ENCODE assay signal across 15 mouse cellular contexts in the genomic region with DNA sequence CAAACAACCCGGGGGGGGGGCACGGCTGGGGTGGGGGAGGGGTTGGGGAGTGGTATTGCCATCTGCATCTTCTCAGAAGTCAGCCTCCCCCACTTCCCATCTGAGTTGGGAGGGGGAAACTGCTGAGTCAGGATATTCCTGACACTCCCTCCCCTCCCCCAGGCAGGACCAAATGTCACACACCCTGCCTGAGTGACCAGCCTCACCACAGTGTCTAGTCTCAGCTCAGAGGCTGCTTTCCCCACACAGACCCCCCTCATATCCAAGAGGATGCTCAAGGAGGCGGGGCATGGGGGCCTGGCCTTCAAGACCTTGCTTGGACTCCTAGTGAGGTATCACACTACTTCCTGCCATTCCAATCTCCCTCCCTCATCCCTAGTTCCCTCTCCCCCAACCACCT. TPM values are rescaled to one million over a fixed set of nuclear protein-coding genes. Genes with fewer than 3 reads are reported as not detected.
DNase-seq lines count a peak whose midpoint lies in the region; ATAC-seq lines count a peak whose summit lies in the region.
"Had no signal": no experiment of that assay in that cellular context is flagged by ENCODE, and none has a peak within 500 bp of the region (broad histone marks: within the 10 kb centered on the region; RNA-seq: fewer than 3 reads in every experiment).

No protein-coding gene starts in this region.

- DNase-seq in heart, embryonic 10.5 days (ENCODE audit: low spot score) = no peak
- no peak for DNase-seq in heart, adult 18-20 months
- DNase-seq in kidney, postnatal 10 days = peak; percentile 62
- no peak for DNase-seq in kidney, adult 18-20 months
- DNase-seq in midbrain, embryonic 10.5 days (ENCODE audit: low spot score) = no peak
- DNase-seq in layer of hippocampus, adult 11-12 months (ENCODE audit: low spot score) = no peak
- no peak for DNase-seq in ovary, postnatal 36 days (ENCODE audit: low spot score)
- DNase-seq: adrenal gland, postnatal 14 days; cerebellum, postnatal 36 days; heart, postnatal 14 days; lung, adult 18-20 months had no signal

- peaks cover 4% of the 10 kb centered on the region; the same call in 1 of the 2 replicates for H3K9me3 ChIP-seq in heart, embryonic 10.5 days
- H3K9me3 ChIP-seq in midbrain, embryonic 10.5 days (replicated peaks) = peaks cover 5% of the 10 kb centered on the region; the same call in 1 of the 2 replicates
- peaks cover 7% of the 10 kb centered on the region for H3K9me3 ChIP-seq in midbrain, embryonic 13.5 days
- H3K9me3 ChIP-seq: limb, embryonic 15.5 days; midbrain, embryonic 12.5 days had no signal

- H3K9ac ChIP-seq in midbrain, embryonic 13.5 days (replicated peaks) = no peak overlapping the region
- H3K9ac ChIP-seq: limb, embryonic 15.5 days; midbrain, embryonic 12.5 days had no signal

- H3K27me3 ChIP-seq in heart, embryonic 10.5 days (ENCODE audit: insufficient read depth, poor library complexity, severe bottlenecking) = peaks cover 17% of the 10 kb centered on the region; the same call in 1 of the 2 replicates
- no peaks in the 10 kb centered on the region for H3K27me3 ChIP-seq in midbrain, embryonic 10.5 days (ENCODE audit: low read depth, poor library complexity, severe bottlenecking)
- H3K27me3 ChIP-seq in midbrain, embryonic 13.5 days = no peaks in the 10 kb centered on the region
- H3K27me3 ChIP-seq: limb, embryonic 15.5 days; midbrain, embryonic 12.5 days had no signal

- no peak for ATAC-seq in midbrain, embryonic 13.5 days
- ATAC-seq: hindbrain, postnatal 0 days had no signal

- H3K4me1 ChIP-seq in heart, embryonic 10.5 days = peaks cover 37% of the 10 kb centered on the region
- peaks cover 14% of the 10 kb centered on the region for H3K4me1 ChIP-seq in midbrain, embryonic 10.5 days
- H3K4me1 ChIP-seq in midbrain, embryonic 13.5 days (replicated peaks) = 0 out of 2 replicates have a peak, but pooled peaks cover 4% of the 10 kb centered on the region

- peak overlapping the region; percentile 3; the same call in 1 of the 2 replicates for H3K4me3 ChIP-seq in heart, embryonic 10.5 days
- no peak overlapping the region for H3K4me3 ChIP-seq in midbrain, embryonic 10.5 days
- no peak overlapping the region for H3K4me3 ChIP-seq in midbrain, embryonic 13.5 days (replicated peaks)
- H3K4me3 ChIP-seq: limb, embryonic 15.5 days; midbrain, embryonic 12.5 days had no signal

- peak overlapping the region; percentile 53; the same call in 1 of the 2 replicates for H3K27ac ChIP-seq in heart, embryonic 10.5 days
- H3K27ac ChIP-seq in midbrain, embryonic 10.5 days (replicated peaks) = peak overlapping the region; percentile 59; the same call in 1 of the 2 replicates
- H3K27ac ChIP-seq in midbrain, embryonic 13.5 days = no peak overlapping the region
- H3K27ac ChIP-seq: hindbrain, postnatal 0 days; limb, embryonic 15.5 days; midbrain, embryonic 12.5 days had no signal

- H3K36me3 ChIP-seq in heart, embryonic 10.5 days = no peaks in the 10 kb centered on the region
- H3K36me3 ChIP-seq in midbrain, embryonic 10.5 days = no peaks in the 10 kb centered on the region
- no peaks in the 10 kb centered on the region for H3K36me3 ChIP-seq in midbrain, embryonic 13.5 days
- H3K36me3 ChIP-seq: limb, embryonic 15.5 days; midbrain, embryonic 12.5 days had no signal

- H3K4me2 ChIP-seq in midbrain, embryonic 13.5 days (replicated peaks) = no peak overlapping the region
- H3K4me2 ChIP-seq: limb, embryonic 15.5 days; midbrain, embryonic 12.5 days had no signal

- WGBS in heart, embryonic 10.5 days = 17% methylated on average over 3 of the region's 3 CpGs
- 38% methylated on average over 3 of the region's 3 CpGs for WGBS in midbrain, embryonic 10.5 days
- WGBS in midbrain, embryonic 13.5 days = 25% methylated on average over 3 of the region's 3 CpGs

RNA-seq across cellular contexts. Expression of a gene that starts 20.0 kb away (rescaled TPM):
- polyA plus RNA-seq in heart, embryonic 10.5 days (2016; fragmentation: Nextera tagmentation; extraction: Ambion mirVana) = 4.5 and 6.0 TPM in 2 replicates
- 100 to 1,000 TPM; 233 to 240 TPM for total RNA-seq in heart, adult 18-20 months (2021)
- polyA plus RNA-seq in midbrain, embryonic 10.5 days (2016; fragmentation: Nextera tagmentation; extraction: Ambion mirVana) = 2.1 and 2.3 TPM in 2 replicates
- polyA plus RNA-seq in midbrain, embryonic 13.5 days (2015; fragmentation: Nextera tagmentation; extraction: Ambion mirVana) = 2.7 and 3.4 TPM in 2 replicates

RNA-seq across cellular contexts. Expression of a gene that starts 58.6 kb away (rescaled TPM):
- polyA plus RNA-seq in heart, embryonic 10.5 days (2016; fragmentation: Nextera tagmentation; extraction: Ambion mirVana) = 150 and 166 TPM in 2 replicates
- 100 to 1,000 TPM; 143 to 145 TPM for total RNA-seq in heart, adult 18-20 months (2021)
- polyA plus RNA-seq in midbrain, embryonic 10.5 days (2016; fragmentation: Nextera tagmentation; extraction: Ambion mirVana) = 143 and 156 TPM in 2 replicates
- 137 and 140 TPM in 2 replicates for polyA plus RNA-seq in midbrain, embryonic 13.5 days (2015; fragmentation: Nextera tagmentation; extraction: Ambion mirVana)
